Mouse (Mus musculus): ENCODE measurements around the gene Stard7.
"Not testable (repeated sequence)": the region's sequence is repeated elsewhere in the genome, so short reads cannot be mapped to it uniquely, and the experiment has no call there.

Gene Stard7

DNA sequence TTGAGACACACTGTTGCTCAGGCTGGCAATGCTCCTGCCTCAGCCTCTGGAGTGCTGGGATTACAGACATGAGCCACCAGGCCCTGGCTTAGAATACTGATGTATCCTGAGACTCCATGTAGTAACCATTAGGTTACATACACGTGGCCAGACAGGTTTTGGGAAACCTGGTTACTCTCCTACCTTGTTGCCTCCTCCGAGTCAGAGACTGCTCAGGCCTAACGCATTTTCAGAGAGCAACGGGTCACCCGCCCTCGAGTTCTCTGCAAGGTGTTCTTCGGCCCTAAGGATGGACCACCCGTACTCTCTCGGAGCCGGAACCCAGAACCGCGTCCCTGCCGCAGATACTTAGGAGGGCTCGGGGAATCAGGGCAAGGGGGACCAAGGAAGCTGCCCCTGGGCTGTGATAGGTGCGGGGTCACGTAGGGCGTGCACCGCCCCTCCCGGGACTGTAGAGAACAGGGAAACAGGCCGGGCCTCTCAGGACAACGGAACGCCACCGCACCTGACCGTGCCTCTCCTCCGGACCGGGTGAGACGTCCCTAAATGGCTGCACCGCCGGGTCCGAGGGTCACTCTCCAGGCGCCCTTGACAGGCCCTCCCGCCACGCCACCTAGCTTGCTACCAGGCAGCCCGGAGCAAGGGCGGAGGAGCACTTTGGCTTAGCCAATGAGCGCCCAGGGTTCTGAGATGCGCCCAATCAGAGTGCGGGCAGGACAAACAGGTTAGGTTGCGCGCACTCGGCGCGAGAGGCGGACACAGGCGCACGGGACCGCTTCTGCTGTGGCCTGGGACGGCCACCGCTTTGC, at the start of gene Stard7:
Stard7 (plus strand) TSS at position 728 of the 809 bp plus-strand sequence.
- peak; percentile 98 for DNase-seq

DNA sequence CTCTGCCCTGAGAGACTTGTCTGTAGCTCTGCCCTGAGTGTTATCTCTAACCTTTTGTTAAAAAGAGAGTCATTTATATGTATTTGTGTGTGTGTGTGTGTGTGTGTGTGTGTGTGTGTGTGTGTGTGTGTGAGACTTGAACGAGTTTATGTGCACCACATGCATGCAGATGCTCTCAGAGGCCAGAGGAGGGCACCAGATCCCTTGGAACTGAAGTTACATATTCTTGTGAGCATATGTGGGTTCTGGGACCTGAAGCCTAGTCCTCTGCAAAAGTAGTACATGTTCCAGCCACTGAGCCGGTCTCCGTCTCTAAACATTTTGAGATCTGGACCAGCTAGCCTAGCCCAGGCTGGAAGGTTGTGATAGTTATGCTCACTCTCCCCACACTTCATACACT, 44.8 kb upstream of the Stard7 start:
- no peak for DNase-seq

DNA sequence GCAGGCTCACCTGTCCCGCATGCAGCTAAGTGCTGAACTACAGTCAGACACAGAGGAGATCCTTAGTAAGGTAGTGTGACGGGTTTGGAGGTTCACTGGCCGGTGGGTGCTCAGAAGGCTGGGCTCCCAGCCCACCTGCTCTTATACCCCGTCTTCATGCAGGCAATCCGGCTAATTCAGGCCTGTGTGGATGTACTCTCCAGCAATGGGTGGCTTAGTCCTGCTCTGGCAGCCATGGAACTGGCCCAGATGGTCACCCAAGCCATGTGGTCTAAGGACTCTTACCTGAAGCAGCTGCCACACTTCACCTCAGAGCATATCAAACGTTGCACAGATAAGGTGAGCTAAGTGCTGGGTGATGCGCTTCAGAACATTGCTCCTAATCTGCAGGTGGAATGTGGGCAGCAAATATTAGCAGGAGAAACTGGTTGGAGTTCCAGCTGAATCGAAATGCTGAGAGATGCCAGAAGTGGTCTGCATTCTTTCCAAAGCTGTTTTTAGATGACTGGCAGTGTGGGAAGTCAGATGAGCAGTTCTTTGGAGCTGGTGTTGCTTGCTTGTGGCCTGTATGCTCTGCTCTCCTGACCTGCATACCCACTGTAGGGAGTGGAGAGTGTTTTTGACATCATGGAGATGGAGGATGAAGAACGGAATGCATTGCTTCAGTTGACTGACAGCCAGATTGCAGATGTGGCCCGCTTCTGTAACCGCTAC, 32.0 kb upstream of the Stard7 start:
- DNase-seq: peak; percentile 22

DNA sequence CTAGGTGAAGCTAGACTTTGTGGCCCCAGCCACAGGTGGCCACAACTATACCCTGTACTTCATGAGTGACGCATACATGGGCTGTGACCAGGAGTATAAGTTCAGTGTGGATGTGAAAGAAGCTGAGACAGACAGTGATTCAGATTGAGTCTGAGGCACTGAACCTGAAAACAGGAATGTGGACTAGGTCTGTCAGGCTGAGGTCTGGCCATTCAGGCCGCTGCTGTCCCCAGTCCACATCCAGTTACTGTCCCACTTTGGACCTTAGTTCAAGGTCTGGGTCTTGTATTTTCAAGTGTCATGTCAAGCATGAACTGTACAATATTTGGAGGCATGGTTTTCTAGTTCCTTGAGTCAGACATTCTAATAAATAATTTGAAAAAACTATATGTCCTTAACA, 30.0 kb upstream of the Stard7 start:
- no peak for DNase-seq

DNA sequence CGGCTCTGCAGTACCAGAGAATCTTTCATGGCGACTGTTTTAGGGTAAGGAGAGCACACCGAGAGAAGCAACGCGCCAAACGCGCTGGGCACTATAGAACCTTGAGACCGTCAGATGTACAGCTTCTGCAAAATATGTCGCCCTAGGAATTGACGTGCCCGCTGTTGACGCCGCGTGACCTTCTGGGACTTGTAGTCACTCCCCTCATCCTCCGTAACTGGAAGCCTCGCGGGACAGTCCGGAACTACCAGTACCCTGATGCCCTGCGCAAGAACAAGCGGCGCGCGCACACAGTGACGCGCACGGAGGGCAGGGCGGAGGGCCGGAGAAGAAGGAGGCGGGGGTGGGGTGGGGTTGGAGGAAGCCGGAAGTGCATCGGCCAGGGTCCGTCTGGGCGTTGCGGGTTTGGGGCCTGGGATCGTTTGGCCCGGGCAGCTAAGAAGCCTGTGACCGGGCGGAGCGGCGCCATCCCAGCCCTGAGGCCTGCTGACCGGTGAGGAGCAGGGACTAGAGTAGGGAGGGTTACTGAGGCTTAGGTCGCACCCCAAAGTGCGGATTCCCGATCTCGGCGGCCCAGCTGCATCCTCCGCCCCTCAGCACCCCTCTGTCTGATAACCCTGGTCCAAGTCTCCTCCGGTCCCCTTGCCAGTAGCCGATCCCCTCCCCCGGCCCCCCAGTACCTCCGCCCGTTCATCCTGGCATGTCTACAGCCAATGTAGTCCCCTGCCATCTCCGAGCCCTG, 22.3 kb upstream of the Stard7 start, which contains the start of the genes Ciao1 and Tmem127:
Ciao1 (minus strand) TSS at position 225 of the 742 bp plus-strand sequence.
Tmem127 (plus strand) TSS at position 317 of the 742 bp plus-strand sequence.
- DNase-seq: peak; percentile 99

DNA sequence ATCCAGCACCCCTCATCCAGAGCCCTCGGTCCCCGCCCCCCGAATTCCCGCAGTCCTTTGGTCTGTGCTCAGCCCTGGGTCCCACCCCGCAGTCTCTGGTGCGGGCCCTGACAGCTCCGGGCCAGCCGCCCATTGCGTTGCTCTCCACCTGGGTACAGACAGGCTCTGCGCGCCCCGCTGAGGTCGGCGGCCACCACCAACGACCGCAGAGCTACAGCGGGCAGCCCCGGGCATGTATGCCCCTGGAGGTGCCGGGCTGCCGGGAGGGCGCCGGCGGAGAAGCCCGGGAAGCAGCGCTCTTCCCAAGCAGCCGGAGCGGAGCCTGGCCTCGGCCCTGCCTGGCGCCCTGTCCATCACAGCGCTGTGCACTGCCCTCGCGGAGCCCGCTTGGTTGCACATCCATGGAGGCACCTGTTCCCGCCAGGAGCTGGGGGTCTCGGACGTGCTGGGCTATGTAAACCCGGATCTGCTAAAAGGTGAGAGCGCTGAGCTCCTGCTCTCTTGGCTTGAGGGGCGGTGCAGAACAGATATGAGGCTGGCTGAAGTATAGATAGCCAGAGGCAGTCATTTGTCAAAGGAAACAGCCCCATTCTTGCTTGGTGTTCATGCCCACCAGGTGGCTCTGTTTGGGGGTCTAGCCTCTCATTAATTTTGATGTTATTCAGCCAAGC, 21.5 kb upstream of the Stard7 start:
- DNase-seq: peak; percentile 15

DNA sequence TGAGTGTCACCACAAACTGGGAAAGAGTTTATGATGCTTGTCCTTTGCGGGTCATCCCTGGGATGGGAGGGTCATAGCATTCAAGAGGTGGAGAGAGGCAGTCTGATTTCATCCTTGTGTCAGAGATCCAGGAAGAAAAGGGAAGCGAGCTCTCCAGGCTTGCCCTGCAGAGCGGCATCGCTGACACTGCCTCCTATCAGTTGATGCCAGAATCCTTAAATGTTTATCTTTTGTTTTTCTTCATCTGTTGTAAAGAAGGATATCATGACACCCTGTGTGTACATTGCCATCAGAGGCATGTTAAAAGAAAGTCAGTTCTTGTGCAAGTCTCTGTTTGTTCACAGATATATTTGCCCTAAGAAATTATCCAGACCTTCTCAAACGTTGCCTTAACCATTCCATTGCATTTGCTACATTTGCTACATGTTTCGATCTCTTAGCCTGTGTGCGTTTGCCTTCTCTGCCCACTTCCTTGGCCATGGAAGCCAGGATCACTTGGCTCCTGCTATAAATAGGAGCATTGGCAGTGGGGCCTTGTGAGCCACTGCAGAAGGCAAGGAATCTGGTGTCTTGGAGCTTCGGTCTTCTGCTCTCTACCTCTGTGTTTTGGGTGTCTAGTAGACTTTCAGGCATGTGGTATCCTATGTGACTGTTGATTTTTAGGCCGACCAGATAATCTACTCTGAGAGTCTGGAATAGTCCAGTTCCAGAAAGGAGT, 19.6 kb upstream of the Stard7 start:
- no peak for DNase-seq

DNA sequence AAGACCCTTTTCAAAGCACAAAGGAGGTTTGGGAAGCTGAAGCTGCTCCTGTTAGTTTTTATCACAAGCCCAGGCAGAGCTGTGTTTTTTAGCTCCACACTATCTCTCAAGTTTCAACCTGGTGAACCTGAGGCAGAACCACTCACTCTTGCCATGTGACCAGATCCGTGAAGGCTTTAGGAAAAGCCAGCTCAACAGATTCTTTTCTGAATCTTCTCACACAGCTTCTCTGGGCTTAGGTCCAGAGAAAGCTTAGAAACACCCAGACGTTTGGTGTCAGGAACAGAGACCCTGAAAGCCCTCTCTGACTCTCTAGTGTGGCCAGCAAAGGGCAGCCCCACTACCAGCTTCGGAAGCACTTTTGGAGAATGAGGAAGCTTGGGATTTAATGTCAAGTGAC, 18.6 kb upstream of the Stard7 start:
- DNase-seq: no peak

DNA sequence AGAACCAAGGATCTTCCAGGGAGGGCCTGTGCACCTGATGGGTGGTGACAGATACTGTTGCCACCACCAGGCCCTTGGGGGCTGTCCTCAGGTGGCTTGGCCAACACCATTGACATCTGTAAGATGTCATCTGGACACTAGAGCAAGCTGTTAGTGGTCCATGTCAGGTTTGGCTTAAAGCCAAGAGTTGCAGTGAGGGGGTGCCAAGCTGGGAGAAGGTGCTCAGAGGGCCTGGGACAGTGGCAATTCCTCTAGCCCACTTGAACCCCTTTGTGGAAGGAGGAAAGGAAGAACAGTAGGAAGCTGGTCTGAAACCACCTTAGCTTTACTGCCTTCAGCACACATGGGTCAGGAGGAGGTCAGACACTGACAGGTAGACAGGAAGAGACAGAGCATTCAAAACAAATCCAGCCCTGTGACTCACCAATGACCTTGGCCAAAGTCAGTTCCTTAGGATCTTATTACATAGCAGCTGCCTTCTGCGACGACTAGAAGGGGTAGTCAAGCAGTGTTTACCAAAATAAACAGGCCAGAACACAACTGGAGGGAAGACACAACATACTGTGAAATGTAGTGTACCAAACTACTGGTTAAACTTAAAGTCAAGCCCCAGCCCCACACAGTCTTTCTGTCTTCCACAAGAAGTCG, 18.0 kb upstream of the Stard7 start:
- no peak for DNase-seq

DNA sequence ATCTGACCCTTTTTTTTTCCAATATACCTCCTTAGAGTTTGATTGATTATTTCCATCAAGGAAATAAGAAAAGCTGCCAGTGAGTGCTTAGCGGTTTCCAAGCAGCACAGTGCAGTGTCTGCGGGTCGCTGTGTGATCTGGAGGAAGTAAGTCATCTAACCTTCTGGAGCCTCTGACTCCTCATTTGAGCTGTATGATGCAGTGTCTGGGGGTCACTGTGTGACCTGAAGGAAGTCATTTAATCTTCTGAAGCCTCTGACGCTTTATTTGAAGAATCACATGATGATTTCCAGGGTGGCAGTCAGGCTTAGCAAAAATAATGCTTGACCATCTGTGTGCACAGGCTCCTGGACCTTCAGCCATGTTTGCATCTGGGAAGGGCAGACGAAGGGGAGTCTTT, 17.2 kb upstream of the Stard7 start:
- DNase-seq: no peak

DNA sequence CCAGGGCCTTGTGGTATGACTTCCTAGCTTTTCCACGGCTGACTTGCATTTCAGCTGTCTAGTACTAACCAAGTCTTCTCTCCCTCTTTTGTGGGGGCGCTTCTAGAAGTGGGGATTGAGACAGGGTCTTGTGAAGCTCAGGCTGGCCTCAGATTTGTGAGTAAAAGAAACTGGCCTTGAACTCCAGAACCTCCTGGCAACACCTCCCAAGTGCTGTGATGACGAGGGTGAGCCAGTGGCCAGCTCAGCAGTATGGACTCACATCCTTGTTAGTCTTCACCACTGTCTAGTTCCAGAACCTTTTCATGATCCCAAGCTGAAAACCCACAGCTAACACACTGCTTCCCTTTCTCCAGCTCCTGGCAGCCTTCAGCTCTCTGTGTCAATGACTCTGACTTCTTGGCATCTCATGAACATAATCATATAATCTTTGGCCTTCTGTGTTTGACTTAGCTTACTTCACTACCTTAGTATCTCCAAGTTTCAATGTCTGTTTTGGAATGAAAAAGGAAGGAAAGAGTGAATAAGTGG, 15.3 kb upstream of the Stard7 start:
- DNase-seq: no peak

DNA sequence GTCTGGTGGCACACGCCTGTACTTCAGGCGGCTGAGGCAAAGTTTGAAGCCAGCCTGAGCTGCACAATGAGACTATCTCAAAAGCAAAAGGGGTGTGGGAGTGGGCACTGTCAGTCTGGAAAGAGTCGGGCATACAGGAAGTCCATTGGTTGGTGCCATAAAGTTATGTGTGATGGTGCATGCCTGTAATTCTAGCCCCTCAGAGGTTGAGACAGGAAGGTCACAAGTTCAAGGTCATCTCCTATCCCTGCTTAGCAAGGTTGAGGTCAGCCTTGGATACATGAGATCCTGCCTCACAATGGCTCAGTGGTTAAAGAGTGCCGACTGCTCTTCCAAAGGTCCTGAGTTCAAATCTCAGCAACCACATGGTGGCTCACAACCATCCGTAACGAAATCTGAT, 14.7 kb upstream of the Stard7 start:
- no peak for DNase-seq

DNA sequence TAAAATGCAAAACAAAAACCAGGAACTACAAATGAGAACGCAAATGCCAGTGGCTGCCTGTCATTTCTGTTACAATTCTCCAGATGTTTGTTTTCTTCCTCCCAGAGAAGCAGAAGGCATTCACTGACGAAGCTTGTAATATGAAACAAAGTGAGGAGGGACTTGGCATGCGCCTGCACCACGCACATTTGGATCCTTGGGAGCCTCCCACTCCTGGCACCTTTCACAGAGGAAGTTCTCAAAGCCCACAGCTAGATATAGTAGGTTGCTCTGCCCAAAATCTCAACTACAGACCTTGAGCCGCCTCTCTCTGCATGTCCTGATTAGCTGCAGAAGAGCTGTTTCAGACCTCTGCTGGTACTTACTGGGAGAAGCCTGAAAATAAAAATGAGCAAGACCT, 10.7 kb upstream of the Stard7 start:
- peak; percentile 51 for DNase-seq

DNA sequence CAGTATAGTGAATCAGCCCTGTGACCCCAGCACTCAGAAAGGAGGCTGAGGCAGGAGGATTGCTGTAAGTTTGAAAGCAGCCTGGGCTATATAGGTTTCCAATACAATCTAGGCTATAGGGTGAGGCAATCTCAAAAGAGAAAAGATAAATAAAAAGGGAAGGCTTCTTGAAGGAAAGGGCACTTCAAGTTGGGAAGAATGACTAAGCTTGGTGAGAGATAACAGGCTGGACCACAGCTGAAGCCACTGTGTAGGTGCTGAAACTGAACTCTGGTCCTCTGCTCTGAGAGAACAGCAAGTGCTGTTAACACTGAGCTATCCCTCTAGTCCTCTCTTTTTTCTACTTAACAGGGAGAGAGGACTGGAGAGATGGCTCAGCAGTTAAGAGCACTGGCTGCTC, 7.5 kb upstream of the Stard7 start:
- DNase-seq: no peak

DNA sequence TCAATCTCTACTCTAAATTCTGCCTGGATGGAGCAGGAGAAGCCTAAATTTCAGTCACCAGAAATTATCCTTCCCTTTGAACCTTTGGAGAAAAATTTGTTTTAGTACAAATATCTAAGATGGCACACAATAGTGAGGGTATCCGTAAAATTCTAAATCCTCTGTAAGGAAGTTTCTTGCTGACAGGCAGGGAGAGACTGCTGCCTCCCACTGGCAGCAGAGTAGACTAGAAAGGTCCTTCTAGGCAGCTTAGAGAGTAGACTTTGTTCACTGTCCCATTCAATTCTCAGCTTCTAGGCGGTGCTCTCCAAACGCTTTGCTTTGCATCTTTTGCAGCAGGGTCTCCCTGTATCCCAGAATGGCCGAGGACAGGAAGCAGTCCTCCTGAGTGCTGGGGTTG, 2.2 kb upstream of the Stard7 start:
- DNase-seq: no peak

DNA sequence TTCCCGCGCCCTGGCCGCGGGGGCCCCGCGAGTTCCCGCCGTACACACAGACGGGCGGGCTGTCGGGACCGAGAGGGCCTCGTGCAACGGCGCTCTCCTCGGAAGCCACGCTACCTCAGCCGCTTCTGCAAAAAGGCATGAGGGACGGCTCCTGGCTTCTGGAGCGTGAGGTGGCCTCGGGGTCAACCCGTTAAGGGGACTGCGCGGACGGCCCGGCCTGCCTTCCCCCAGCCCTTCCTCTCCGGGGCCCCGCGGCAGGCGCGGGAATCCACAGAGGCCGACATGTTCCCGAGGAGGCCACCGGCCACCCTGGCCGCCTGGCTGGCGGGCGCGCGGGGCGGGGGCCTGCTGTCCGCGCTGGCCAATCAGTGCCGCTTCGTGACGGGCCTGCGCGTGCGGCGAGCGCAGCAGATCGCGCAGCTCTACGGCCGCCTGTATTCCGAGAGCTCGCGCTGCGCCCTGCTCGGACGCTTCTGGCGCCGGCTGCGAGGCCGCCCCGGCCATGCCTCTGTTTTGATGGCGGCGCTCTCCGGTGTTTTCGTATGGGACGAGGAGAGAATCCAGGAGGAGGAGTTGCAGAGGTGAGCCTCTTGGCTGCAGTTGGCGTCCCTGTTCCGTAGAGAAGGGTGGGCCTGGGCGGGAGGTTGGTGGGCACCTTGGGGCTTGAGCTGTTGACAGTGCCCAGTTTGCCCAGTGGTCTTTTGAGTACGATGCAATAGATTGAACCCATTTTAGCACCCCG, 453 bp downstream of the Stard7 start:
- peak; percentile 89 for DNase-seq

DNA sequence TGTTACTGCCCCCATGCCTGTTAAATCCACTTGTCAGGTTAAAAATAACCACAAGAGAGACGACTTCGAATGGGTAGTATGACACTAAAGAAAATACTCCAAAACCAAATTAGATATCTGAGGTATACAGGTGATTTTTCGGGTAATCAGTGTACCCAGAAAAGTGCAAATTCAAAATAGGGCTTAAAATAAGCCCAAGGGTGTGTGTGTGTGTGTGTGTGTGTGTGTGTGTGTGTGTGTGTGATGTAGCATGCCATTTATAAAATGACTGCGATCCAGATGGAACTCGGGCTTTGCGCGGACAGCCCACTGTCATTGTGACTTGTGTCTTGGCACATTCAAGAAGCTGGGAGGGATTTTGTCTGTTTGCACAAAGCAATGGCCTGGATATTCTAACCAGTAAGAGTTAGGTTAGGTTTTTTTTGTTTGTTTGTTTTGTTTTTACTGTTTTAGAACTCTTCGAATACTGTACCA, 1.1 kb downstream of the Stard7 start:
- peak; percentile 40 for DNase-seq

DNA sequence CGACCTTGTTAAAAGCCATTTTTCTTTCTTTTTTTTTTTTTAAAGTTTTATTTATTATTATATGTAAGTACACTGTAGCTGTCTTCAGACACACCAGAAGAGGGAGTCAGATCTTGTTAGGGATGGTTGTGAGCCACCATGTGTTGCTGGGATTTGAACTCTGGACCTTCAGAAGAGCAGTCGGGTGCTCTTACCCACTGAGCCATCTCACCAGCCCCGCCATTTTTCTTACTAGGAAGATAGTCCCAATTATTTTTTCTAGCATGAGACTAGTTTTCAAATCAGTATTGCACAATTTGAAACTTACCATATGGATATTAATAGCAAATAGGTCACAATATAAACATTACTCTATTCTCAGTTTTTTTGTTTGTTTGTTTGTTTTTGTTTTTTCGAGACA, 2.0 kb downstream of the Stard7 start:
- not testable (repeated sequence) for DNase-seq

DNA sequence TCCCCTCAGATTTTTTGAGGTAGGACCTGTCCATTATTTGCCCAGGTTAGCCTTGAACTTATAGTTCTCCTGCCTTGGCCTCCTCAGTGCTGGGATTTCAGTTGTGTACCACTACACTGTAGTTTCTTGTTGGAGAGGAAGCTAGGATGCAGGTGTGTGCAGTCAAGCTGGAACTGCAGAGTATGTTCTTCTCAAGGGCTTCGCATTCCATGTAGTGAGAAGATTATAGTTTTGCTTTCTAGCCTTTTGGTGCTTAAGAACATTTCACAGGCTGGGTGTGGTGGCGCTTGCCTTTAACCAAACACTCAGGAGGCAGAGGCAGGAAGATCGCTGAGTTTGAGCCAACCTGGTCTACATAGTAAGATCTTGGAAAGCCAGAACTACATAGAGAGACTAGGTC, 2.8 kb downstream of the Stard7 start:
- DNase-seq: no peak

DNA sequence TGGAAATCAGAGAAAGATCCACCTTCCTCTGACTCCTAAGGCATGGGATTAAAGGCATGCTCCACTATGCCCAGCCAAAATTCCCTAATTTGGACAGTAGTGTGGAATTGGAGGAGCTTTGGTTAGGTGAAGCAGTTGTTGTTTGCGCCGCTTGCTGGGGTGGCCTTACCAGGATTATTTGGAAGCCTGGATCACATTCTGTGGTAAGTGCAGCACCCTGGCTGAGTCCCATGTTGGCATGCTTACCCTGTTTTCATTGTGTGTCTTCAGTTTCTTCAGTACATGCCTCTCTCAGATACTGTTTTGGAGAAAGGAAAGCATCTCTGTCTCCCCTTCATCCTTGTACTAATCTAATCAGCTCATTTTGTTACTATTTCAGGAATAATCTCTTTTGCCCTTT, 4.6 kb downstream of the Stard7 start:
- DNase-seq: no peak
